Mouse (Mus musculus) hematopoietic multipotent progenitor cell, adult 10-12 weeks (in vitro differentiated cells): ENCODE data around the gene Tfdp2. TPM values are rescaled to one million over a fixed set of nuclear protein-coding genes. Genes with fewer than 3 reads are reported as not detected.

Source experiments
- polyA plus RNA-seq: library from polyadenylated mRNA; stranded (reverse); fragments of >175 nt; gene quantifications from 2 replicates; pipeline ENCODE4 v1.2.3, GENCODE M21; 2012; ENCODE audit warnings: low replicate concordance

The Tfdp2 gene
- polyA plus RNA-seq: 5.0 and 8.4 TPM in 2 replicates

DNA sequence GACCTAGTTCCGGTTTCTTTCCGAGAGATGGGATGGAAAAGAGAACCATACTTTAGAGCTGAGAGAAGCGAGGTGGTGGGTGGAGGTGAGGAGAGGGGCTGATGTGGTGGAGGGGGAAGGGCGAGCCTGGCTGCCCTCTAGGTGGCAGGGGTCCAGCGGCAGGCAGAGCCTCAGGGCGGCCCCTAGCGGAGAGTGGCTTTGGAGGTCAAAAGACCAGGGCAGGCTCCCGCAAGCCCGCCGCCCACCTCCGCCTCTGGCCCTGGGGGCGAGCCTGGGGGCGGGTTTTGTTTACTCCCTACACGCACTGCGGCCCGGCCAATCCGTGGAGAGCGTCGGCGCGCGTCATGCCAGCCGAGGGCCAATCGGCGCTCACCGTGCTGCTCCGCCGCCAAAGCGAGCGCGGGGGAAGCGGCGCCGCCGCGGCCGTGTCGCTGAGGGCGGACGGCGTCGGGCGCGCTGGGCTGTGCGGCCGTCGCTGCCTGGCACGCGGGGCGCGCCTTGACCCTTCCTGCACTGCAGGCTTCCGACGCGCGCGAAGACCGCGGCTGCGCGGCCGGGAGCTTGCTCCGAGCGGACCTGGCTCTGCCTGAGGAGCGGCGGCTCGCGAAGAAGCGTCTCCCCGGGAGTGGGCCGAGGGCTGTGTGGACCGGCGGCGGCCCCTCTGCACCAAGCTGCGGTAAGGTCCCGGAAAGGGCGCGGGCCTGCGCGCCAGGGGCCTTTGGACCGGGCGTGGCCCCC is at the start of gene Tfdp2:
TSS of gene Tfdp2 (plus strand) at position 391 of the 738 bp plus-strand sequence.

GRCm38 (mm10) chr9:96364141-96364838 is 168.2 kb downstream of the Tfdp2 start, which contains the start of gene Atp1b3:
Gene Atp1b3 (minus strand): TSS chr9:96364442.

Other genes with a start within 250 kb of the Tfdp2 start
- 3.0 and 3.1 TPM in 2 replicates for gene Xrn1, start 241.5 kb upstream of the Tfdp2 start, polyA plus RNA-seq
- gene Gk5, start 76.9 kb upstream of the Tfdp2 start, polyA plus RNA-seq: 0.63 and 0.77 TPM in 2 replicates
- 226 and 391 TPM in 2 replicates for gene Atp1b3, start 168.2 kb downstream of the Tfdp2 start, polyA plus RNA-seq